Mouse (Mus musculus) cerebellum, adult 8-10 months (tissue): ENCODE measurements around the gene Krtcap3.
"Not testable (repeated sequence)": the region's sequence is repeated elsewhere in the genome, so short reads cannot be mapped to it uniquely, and the experiment has no call there.

Experiments used
- DNase-seq: peaks from one replicate; pipeline ENCODE4 v3.0.0; 2022

Krtcap3 gene

GRCm38 (mm10) chr5:31251541-31252101 lies at the start of gene Krtcap3:
Krtcap3 (plus strand) TSS chr5:31251691.
- DNase-seq = peak; percentile 23

DNA sequence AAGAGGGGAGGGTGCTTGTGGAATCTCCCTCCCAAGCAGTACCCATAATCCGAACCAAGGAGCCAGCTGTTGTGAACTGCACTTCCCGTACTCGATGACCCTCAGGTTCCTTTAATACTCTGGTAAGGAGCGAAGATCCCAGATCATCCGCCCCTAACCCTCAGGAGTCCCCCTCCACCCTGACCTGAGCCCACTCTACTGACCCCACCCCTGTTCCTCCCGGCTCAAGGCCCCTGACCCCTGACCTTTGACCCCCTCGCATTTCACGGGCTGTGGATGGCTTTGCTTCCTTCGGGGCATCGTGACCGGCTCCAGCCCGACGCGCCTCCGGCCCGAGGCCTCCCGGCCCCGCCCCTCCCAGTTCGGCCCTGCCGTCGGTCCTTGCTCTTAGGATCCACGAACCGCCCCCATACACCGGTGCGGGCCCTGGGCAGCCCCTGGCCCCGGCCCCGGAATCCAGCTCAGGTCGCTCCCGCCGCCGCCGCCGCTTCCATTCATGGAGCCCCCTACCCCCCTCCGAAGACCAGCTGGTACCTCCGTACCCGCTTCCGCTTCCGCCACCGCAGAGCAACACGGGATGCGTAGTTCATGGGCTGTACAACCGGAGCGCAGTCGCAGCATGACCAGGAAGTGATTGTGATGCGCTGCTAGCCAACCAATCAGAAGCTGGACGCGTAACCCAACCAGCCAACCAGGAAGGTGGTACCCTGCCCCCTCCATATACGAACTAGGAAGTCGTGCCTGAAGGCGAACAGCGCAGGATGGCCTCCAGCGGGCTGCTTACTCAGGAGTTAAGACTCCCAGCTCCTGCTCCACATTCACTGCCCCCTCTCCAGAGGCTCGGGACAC lies 49.5 kb upstream of the Krtcap3 start, which contains the start of gene Zfp513:
TSS of gene Zfp513 (minus strand) at position 562 of the 849 bp plus-strand sequence.
- DNase-seq = peak; percentile 94

DNA sequence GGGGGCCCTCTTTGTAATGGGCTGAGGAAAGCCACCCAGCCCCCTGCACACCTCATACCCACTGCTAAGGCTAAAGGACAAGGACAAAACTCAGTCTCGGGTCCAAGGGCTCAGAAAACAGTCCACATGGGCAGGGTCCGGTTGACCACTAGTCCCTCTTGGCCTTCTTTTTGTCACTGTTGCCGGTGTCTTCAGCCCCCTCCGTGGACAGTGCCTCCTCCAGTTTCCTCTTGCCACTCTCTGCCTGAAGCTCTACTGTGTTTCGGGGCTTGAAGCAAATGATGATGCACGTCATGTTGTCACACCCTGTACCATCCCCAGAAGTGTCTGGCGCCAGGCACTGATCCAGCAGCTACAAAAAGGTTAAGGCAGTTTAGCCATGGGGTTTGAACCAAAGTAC lies 48.6 kb upstream of the Krtcap3 start:
- no peak for DNase-seq

DNA sequence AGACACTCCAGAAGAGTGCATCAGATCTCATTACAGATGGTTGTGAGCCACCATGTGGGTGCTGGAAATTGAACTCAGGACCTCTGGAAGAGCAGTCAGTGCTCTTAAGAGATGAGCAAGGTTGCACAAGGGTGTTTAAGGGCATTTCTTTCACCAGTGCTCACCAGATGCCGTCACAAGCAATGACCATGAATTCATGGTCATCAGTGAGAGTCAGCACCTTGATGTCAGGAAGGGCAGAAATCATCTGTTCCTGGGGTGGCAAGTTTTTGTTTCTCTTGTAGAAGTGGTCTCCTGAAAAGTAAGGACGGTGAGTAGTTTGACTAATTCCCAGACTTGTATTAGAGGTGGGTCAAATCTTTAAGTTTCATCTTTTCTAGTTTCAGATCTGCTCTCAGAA lies 47.6 kb upstream of the Krtcap3 start:
- no peak for DNase-seq

GRCm38 (mm10) chr5:31204421-31204820 lies 47.1 kb upstream of the Krtcap3 start:
- DNase-seq = no peak

GRCm38 (mm10) chr5:31216554-31216953 lies 34.9 kb upstream of the Krtcap3 start:
- not testable (repeated sequence) for DNase-seq

- no peak for DNase-seq
Measured at GRCm38 (mm10) chr5:31218294-31218693, 33.2 kb upstream of the Krtcap3 start.

- no peak for DNase-seq
Measured at GRCm38 (mm10) chr5:31219070-31219469, 32.4 kb upstream of the Krtcap3 start.

- DNase-seq = no peak
Measured at GRCm38 (mm10) chr5:31219474-31219873, 32.0 kb upstream of the Krtcap3 start.

- DNase-seq = no peak
Measured at GRCm38 (mm10) chr5:31219911-31220447, 31.5 kb upstream of the Krtcap3 start.

- peak; percentile 97 for DNase-seq
Measured at GRCm38 (mm10) chr5:31220448-31221303, 30.8 kb upstream of the Krtcap3 start, which contains the start of gene Ppm1g. Ppm1g (minus strand) TSS chr5:31220687.

GRCm38 (mm10) chr5:31221304-31221945 lies 30.1 kb upstream of the Krtcap3 start:
- DNase-seq = no peak

DNA sequence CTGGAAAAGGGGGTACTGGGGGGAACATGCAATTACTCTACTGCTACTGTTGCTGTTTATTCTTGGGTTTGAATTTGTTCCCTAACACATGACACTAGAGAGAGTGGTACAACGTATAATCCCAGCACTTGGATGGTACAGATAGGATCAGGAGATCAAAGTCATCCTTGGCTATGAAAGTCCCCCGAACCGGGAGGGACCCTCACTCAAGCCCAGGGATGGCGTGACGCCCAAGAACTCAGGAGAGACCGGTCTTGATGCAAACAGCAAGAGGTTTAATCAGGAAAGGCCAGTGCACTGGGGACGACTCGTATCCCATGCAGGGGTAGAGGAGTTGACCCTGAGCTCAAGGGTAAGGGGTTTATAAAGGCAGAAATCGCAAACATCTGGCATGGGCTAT lies 28.8 kb upstream of the Krtcap3 start:
- DNase-seq = no peak

GRCm38 (mm10) chr5:31226641-31227040 lies 24.9 kb upstream of the Krtcap3 start:
- DNase-seq = no peak

DNA sequence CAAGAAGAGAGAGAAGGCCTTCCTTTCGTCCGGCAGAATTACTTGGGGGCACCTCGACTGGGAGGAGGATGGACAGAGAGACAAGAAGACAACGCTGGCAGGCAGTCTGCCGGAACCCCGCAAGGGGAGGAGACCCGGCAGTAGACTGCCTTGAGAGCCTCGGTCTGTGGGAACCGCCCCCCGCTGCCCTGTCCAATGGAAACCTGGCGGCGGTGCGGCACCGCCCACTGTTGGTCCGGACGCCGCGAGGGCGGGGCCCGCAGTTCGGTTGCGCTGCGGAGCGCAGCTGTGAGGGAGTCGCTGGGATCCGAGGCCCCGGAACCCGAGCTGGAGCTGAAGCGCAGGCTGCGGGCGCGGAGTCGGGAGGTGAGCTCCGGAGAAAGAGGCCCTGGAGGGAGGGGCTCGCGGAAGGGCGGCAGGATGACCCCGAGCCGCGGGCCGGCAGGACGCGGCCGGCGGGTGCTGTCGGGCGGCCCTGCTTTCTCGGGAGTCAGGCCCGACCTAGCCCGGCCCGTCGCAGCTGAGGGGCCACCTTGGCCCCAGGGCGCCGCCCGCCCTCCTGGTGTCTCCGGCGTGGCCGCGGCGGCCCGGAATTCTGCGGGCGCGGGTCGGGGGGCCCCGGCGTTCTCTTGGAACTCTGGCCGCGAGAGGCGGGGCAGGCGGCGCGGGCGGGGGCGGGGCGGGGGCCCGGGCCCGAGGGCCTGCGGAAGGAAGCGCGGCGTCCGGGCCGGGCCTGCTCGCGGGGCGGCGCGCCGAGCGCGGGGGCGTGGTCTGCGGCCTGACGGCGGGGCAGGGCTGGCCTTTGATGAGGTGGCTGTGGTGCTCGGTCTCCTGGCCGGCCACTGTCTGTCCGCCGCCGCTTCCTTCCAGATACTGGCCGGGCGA lies 10.6 kb upstream of the Krtcap3 start, which contains the start of the genes Nrbp1 and Gm9970:
TSS of gene Nrbp1 (plus strand) at position 228 of the 885 bp plus-strand sequence.
TSS of gene Gm9970 (minus strand) at position 596 of the 885 bp plus-strand sequence.
- DNase-seq = peak; percentile 96

GRCm38 (mm10) chr5:31241522-31242034 lies 9.9 kb upstream of the Krtcap3 start:
- DNase-seq = no peak

GRCm38 (mm10) chr5:31242191-31242590 lies 9.3 kb upstream of the Krtcap3 start:
- DNase-seq = no peak

DNA sequence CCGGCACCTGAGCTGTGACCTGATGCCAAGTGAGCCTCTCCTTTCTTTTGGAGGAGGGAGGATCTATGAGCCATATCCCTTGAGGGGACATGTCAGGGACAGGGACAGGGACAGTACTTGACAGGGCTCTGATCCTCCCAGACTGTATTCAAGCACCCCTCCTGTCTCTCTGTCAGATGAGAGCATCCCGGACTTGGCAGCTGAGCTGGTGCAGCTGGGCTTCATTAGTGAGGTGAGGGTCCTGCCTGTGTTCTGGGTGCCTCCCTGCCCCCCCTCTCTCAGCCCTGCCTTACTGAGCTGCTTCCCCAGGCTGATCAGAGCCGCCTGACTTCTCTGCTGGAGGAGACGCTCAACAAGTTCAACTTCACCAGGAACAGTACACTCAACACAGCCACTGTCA lies 775 bp upstream of the Krtcap3 start:
- DNase-seq = no peak

DNA sequence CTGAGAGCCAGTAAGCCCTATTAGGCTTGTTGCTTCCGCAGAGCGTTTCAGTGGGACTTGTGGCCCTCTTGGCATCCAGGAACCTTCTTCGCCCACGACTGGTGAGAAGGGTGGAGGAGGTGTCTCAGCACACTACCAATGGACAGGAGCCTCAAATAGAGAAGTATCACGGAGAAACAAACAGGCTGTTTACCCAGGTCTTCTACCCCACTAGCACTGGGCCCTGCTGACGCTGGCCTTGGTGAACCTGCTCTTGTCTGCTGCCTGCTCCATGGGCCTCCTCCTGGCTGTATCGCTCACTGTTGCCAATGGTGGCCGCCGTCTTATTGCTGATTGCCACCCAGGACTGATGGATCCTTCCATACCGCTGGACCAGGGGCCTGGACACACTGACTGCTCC lies 660 bp downstream of the Krtcap3 start:
- no peak for DNase-seq

GRCm38 (mm10) chr5:31252795-31253545 lies 1.5 kb downstream of the Krtcap3 start:
- DNase-seq = no peak
